Mouse (Mus musculus) midbrain, embryonic 12.5 days (tissue): ENCODE measurements at regions not wholly inside any gene's neighbourhood (a gene's known extent, or its start where the extent isn't known, plus 50 kb on each side); places are given as distances from the start of the nearest gene placed in this dataset.

Source experiments
- ATAC-seq: fragments of 200-750 bp; cut with Nextera tagmentation; 2 replicates; pipeline ENCODE4 v1.8.0; 2017; ENCODE audit warnings: low read depth, moderate TSS enrichment, moderate library complexity; ENCODE audit not compliant: low FRiP score
- H3K27ac ChIP-seq: fragments of 300-500 bp; sonication (generic); replicated peaks from 2 replicates; pipeline ENCODE4 v1.5.1; 2016; ENCODE audit warnings: mild to moderate bottlenecking
- H3K27me3 ChIP-seq: fragments of 300-500 bp; sonication (generic); 2 replicates; pipeline ENCODE4 v1.6.1; 2016; ENCODE audit warnings: mild to moderate bottlenecking
- H3K36me3 ChIP-seq: fragments of 300-500 bp; sonication (generic); 2 replicates; pipeline ENCODE4 v1.6.1; 2016
- H3K4me1 ChIP-seq: fragments of 300-500 bp; sonication (generic); 2 replicates; pipeline ENCODE4 v1.6.1; 2016
- H3K4me2 ChIP-seq: fragments of 300-500 bp; sonication (generic); replicated peaks from 2 replicates; pipeline ENCODE4 v1.6.1; 2016; ENCODE audit warnings: mild to moderate bottlenecking, moderate library complexity
- H3K4me3 ChIP-seq: fragments of 300-500 bp; sonication (generic); 2 replicates; pipeline ENCODE4 v1.5.1; 2016; ENCODE audit warnings: mild to moderate bottlenecking
- H3K9ac ChIP-seq: fragments of 300-500 bp; sonication (generic); replicated peaks from 2 replicates; pipeline ENCODE4 v1.6.1; 2016; ENCODE audit warnings: mild to moderate bottlenecking, moderate library complexity
- H3K9me3 ChIP-seq: fragments of 300-500 bp; sonication (generic); 2 replicates; pipeline ENCODE4 v1.6.1; 2016; ENCODE audit warnings: mild to moderate bottlenecking
- WGBS: fragments of 180-500 bp; shearing (Covaris S2); methylation state at CpG from one replicate; pipeline ENCODE4 v1.1.7; 2016; 5-methylcytosine and 5-hydroxymethylcytosine counted together

GRCm38 (mm10) chr7:35938123-35938869 is 135.5 kb upstream of the Zfp507 start:
- Histone ChIP-seq H3K4me1 (peaks cover 3% of the 10 kb centered on the region; the same call in 1 of the 2 replicates), H3K9ac (no peak overlapping the region), H3K4me2 (no peak overlapping the region), H3K4me3 (no peak overlapping the region), H3K9me3 (no peaks in the 10 kb centered on the region), H3K36me3 (no peaks in the 10 kb centered on the region), H3K27me3 (no peaks in the 10 kb centered on the region), H3K27ac (no peak overlapping the region)
- WGBS: 51% methylated on average over 13 of the region's 13 CpGs
- no peak for ATAC-seq

- Histone ChIP-seq H3K9me3 (no peaks in the 10 kb centered on the region), H3K9ac (no peak overlapping the region), H3K4me1 (peaks cover 10% of the 10 kb centered on the region; the same call in 1 of the 2 replicates), H3K27ac (no peak overlapping the region), H3K4me3 (no peak overlapping the region), H3K27me3 (peaks cover 13% of the 10 kb centered on the region), H3K36me3 (no peaks in the 10 kb centered on the region), H3K4me2 (no peak overlapping the region)
- no peak for ATAC-seq
- WGBS: 93% methylated on average over 4 of the region's 4 CpGs
These were observed 123.9 kb upstream of the Zfp507 start for GRCm38 (mm10) chr7:35926749-35927148.

GRCm38 (mm10) chr7:35922582-35922981 is 119.8 kb upstream of the Zfp507 start:
- 30% methylated on average over 9 of the region's 9 CpGs for WGBS
- H3K4me2 ChIP-seq: peak overlapping the region; percentile 15; the same call in 1 of the 2 replicates
- no peak for ATAC-seq

GRCm38 (mm10) chr7:35920884-35921283 is 118.1 kb upstream of the Zfp507 start:
- 42% methylated on average over 9 of the region's 9 CpGs for WGBS
- no peak for ATAC-seq
- H3K36me3 ChIP-seq: no peaks in the 10 kb centered on the region

More at GRCm38 (mm10) chr7:35922582-35922981, 119.8 kb upstream of the Zfp507 start:
- H3K9ac ChIP-seq: no peak overlapping the region
- H3K36me3 ChIP-seq: no peaks in the 10 kb centered on the region
- H3K27ac ChIP-seq: no peak overlapping the region
- H3K9me3 ChIP-seq: no peaks in the 10 kb centered on the region
- peaks cover 18% of the 10 kb centered on the region for H3K27me3 ChIP-seq
- peaks cover 16% of the 10 kb centered on the region for H3K4me1 ChIP-seq
- H3K4me3 ChIP-seq: no peak overlapping the region

GRCm38 (mm10) chr7:35920194-35920609 is 117.4 kb upstream of the Zfp507 start:
- H3K27ac ChIP-seq: no peak overlapping the region
- no peaks in the 10 kb centered on the region for H3K36me3 ChIP-seq
- WGBS: 88% methylated on average over 11 of the region's 11 CpGs
- H3K4me2 ChIP-seq: no peak overlapping the region
- H3K9me3 ChIP-seq: no peaks in the 10 kb centered on the region
- no peak for ATAC-seq
- H3K9ac ChIP-seq: no peak overlapping the region
- peaks cover 18% of the 10 kb centered on the region for H3K27me3 ChIP-seq
- H3K4me3 ChIP-seq: no peak overlapping the region
- peaks cover 16% of the 10 kb centered on the region for H3K4me1 ChIP-seq

More at GRCm38 (mm10) chr7:35920884-35921283, 118.1 kb upstream of the Zfp507 start:
- no peak overlapping the region for H3K27ac ChIP-seq
- H3K9me3 ChIP-seq: no peaks in the 10 kb centered on the region
- no peak overlapping the region for H3K4me2 ChIP-seq
- peaks cover 18% of the 10 kb centered on the region for H3K27me3 ChIP-seq
- H3K9ac ChIP-seq: 0 out of 2 replicates have a peak overlapping the region, but pooled peaks have one; percentile 11
- no peak overlapping the region for H3K4me3 ChIP-seq
- H3K4me1 ChIP-seq: peaks cover 16% of the 10 kb centered on the region

GRCm38 (mm10) chr7:35910109-35910706 is 107.4 kb upstream of the Zfp507 start:
- 74% methylated on average over 8 of the region's 8 CpGs for WGBS
- Histone ChIP-seq H3K9me3 (peaks cover 3% of the 10 kb centered on the region; the same call in 1 of the 2 replicates), H3K36me3 (no peaks in the 10 kb centered on the region), H3K27ac (no peak overlapping the region), H3K9ac (no peak overlapping the region), H3K4me1 (no peaks in the 10 kb centered on the region), H3K4me2 (no peak overlapping the region), H3K4me3 (no peak overlapping the region), H3K27me3 (no peaks in the 10 kb centered on the region)
- no peak for ATAC-seq

GRCm38 (mm10) chr7:35901942-35902381 is 99.2 kb upstream of the Zfp507 start:
- no peaks in the 10 kb centered on the region for H3K36me3 ChIP-seq
- H3K9ac ChIP-seq: peak overlapping the region; percentile 24; the same call in 1 of the 2 replicates
- ATAC-seq: peak; percentile 63
- peaks cover 14% of the 10 kb centered on the region for H3K27me3 ChIP-seq
- H3K4me1 ChIP-seq: no peaks in the 10 kb centered on the region
- H3K9me3 ChIP-seq: no peaks in the 10 kb centered on the region
- no peak overlapping the region for H3K27ac ChIP-seq
- H3K4me3 ChIP-seq: peak overlapping the region; percentile 15; the same call in 1 of the 2 replicates
- 4% methylated on average over 17 of the region's 17 CpGs for WGBS
- peak overlapping the region; percentile 45 for H3K4me2 ChIP-seq

GRCm38 (mm10) chr7:35898701-35899445 is 96.1 kb upstream of the Zfp507 start:
- Histone ChIP-seq H3K4me2 (no peak overlapping the region), H3K27ac (no peak overlapping the region), H3K36me3 (no peaks in the 10 kb centered on the region), H3K9ac (no peak overlapping the region), H3K27me3 (peaks cover 14% of the 10 kb centered on the region), H3K4me1 (no peaks in the 10 kb centered on the region), H3K4me3 (no peak overlapping the region), H3K9me3 (no peaks in the 10 kb centered on the region)
- 88% methylated on average over 6 of the region's 6 CpGs for WGBS
- ATAC-seq: no peak

GRCm38 (mm10) chr7:35893292-35893691 is 90.5 kb upstream of the Zfp507 start:
- H3K27ac ChIP-seq: no peak overlapping the region
- no peak overlapping the region for H3K9ac ChIP-seq
- no peak overlapping the region for H3K4me3 ChIP-seq
- no peaks in the 10 kb centered on the region for H3K27me3 ChIP-seq
- H3K9me3 ChIP-seq: no peaks in the 10 kb centered on the region
- no peak for ATAC-seq
- no peaks in the 10 kb centered on the region for H3K36me3 ChIP-seq
- no peaks in the 10 kb centered on the region for H3K4me1 ChIP-seq
- 18% methylated on average over 2 of the region's 2 CpGs for WGBS
- no peak overlapping the region for H3K4me2 ChIP-seq

- Histone ChIP-seq H3K4me2 (no peak overlapping the region), H3K27me3 (no peaks in the 10 kb centered on the region), H3K36me3 (no peaks in the 10 kb centered on the region), H3K9me3 (no peaks in the 10 kb centered on the region), H3K4me1 (no peaks in the 10 kb centered on the region), H3K27ac (no peak overlapping the region), H3K4me3 (no peak overlapping the region), H3K9ac (no peak overlapping the region)
- no peak for ATAC-seq
- 93% methylated on average over 11 of the region's 11 CpGs for WGBS
These were observed 83.2 kb upstream of the Zfp507 start for GRCm38 (mm10) chr7:35886051-35886450.

- ATAC-seq: 0 out of 2 replicates have a peak, but pooled peaks have one; percentile 47
These were observed 77.0 kb upstream of the Zfp507 start for GRCm38 (mm10) chr7:35879755-35880304.

More at GRCm38 (mm10) chr7:35879755-35880304, 77.0 kb upstream of the Zfp507 start:
- no peak overlapping the region for H3K9ac ChIP-seq
- no peak overlapping the region for H3K4me3 ChIP-seq
- H3K27me3 ChIP-seq: no peaks in the 10 kb centered on the region
- no peaks in the 10 kb centered on the region for H3K9me3 ChIP-seq
- H3K27ac ChIP-seq: no peak overlapping the region
- H3K36me3 ChIP-seq: no peaks in the 10 kb centered on the region
- WGBS: 54% methylated on average over 9 of the region's 9 CpGs
- no peak overlapping the region for H3K4me2 ChIP-seq
- 0 out of 2 replicates have a peak, but pooled peaks cover 3% of the 10 kb centered on the region for H3K4me1 ChIP-seq
